Mouse (Mus musculus) lung, postnatal 4 days (tissue): ENCODE results near the gene Eif1ax.
"Not testable (repeated sequence)": the region's sequence is repeated elsewhere in the genome, so short reads cannot be mapped to it uniquely, and the experiment has no call there.

ENCODE experiments used
- DNase-seq, 2 experiments: peaks; one replicate each; pipeline ENCODE4 v3.0.0; 2021

The Eif1ax gene

DNA sequence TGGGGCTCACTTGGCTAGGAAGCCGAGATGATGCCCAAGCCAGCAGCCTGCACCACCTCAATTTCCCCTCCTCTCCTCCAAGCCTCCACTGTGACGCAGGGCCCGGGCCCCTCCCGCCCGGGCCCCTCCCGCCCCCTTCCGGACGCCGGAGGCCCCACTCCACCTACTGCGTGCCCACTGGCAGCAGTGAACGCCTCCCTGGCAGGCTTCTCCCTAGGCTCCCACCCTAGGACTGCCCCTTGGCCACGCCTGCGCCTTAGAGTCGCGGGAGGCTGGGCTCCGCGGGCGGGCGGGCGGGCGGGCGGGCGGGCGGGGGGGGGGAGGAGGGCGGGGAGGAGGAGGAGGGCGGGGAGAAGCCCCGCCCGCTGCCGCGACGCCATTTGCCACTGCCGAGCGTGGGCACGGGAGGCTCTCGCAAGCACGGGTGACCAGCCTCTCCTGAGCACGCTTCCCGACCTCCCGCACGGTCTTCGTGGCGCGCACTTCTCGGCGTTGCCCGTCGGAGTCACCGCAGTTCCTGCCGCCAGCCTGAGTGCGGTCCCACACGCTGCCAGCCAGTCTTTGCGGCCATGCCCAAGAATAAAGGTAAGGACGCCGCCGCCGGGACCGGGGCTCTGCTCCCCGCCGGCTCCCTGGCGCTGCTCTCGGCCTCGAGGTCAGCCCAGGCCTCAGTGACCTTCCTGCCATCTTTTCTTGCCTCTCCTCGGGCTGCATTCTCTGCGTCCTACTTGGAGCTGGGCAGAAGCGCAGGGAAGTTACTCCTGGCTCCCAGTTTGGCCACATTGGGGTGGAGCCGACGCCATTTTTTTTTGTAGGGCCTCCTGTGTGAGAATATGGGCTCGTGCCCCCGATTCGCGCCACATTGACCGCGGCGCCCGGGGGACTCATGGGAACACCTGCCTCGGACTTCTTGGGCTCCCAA is at the start of gene Eif1ax:
Eif1ax (plus strand) TSS at position 348 of the 922 bp plus-strand sequence.
- peak; percentile 80 to 92 for DNase-seq

DNA sequence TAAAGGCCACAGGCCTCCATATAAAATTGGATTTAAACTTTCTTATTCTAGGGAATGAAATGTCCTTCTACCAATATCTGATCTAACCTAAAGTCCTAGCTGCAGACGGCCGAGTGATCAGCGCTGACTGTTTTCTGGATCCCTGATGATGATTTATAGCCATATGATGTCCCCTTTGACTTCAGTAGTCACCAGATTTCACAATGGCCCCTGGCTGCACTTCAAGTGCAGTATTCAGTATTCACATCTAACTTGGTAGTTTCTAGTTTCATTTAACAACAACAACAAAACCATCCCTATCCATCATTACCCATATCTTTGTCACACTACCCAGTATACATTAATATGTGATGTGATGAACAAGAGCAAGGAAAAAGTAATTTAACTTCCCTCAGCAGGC is 7.5 kb upstream of the Eif1ax start:
- DNase-seq = no peak

DNA sequence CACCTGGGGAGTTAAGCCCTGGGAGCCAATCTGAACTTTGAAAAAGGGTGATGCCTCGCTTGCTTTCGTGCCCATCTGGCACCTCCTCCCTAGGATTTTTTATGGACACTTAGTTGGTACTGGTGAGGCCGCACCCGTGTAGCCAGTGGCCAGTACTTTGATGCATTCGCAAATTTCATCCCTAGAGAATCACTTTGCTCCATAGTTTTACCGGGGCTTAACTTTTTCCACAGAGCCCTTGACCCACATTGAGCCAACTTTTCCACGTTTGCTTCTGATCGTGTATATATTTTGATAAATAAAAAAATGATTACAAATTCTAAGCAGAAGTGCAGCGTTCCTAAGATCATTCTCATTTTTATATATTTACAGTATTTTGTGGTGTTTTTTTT is 771 bp downstream of the Eif1ax start:
- DNase-seq = no peak

DNA sequence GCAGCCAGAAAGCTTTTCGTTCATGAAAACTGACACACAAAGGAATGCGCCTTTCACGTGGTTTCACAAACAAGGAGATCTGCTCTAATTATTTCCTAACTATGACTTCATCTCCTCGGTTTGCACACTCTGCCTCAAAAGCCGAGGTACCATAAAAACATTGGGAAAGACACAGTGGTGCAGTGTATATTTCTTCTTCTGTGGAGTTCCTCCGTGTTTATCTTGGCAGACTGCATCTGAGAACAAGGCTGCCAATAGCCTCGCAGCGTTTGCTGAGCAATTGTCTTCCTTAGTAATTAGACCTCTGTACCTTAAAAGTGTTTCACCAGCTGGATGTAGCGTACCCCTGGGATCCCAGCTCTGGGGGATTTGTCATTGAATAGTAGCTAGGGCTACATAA is 15.1 kb downstream of the Eif1ax start:
- no peak for DNase-seq

DNA sequence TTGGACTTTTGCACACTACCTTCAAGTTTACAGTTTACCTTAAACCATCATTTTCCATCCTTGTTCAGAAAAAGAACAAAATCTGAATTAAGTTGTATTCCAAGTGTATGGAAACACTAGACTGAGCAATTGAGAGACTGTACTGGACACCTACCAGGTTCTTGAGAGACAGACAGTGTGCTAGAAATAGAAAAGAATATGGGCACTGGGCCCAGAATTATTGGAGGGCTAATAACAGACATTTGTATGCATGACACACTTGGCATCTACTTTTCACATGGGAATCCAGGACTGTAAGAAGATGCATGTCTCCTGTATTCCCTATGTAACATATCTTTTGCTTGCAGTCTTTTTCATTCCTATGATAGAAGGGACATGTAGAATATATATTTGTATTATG is 17.0 kb downstream of the Eif1ax start:
- no peak for DNase-seq

DNA sequence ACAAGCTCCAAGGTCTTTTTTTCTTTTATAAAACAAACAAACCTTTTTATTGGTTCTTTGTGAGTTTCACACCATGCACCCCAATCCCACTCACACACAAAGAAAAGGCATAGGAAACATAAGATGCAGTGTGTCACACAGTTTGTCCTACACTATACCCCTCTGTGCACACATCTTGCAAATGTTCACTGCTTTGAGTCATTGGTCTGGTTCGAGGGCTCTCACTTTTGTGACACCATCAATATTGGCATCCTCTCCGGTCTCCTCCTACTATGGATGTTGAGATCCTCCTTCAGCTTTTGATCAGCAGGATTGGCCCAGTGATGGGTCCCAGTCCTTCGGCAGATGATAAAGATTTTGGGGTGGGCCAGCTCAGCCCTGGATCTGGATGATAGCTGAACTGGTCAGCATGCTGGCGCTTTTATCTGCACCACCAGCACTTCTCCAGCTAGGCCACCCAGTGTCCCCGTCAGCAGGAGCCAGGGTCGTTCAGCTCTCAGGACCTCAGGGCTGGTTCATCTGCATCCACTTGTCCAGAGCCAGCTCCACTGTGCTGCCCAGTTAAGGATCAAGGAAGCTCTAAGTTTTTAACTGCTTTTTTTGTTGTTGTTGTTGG is 18.5 kb downstream of the Eif1ax start:
- no peak for DNase-seq

DNA sequence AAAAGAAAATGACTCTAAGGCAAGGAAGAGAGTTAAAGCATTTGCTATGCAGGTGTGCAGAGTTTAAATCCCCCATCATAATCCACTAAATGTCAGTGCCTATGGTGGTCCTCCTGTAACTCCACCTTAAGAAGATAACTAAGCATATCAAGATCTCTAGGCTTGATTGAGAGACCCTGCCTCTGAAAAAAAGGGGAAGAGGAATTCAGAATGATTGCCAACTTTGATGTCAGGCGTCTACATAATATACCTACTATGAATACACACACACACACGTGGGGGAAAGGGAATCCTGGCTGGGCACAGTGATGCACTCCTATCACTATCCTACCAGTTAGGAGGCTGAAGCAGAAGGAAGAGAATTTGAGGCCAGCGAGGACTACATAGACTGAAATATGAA is 19.3 kb downstream of the Eif1ax start:
- DNase-seq = no peak

DNA sequence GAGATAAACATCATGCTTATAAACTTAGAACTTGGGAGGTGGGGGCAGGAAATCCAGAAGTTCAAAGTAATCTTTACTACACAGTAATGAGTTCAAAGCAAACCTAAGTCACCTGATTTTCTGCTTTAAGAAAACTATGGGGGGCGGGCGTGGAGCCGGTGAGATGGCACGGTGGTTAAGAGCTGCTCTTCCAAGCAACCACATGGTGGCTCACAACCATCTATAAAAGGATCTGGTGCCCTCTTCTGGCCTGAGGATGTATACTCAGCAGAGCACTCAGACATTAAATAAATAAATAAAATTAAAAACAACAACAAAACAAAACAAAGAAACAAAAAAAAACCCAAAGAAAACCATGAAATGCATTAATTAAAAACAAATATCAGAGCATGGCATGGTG is 37.3 kb downstream of the Eif1ax start:
- DNase-seq = peak in 1 of 2 experiments; percentile 5

DNA sequence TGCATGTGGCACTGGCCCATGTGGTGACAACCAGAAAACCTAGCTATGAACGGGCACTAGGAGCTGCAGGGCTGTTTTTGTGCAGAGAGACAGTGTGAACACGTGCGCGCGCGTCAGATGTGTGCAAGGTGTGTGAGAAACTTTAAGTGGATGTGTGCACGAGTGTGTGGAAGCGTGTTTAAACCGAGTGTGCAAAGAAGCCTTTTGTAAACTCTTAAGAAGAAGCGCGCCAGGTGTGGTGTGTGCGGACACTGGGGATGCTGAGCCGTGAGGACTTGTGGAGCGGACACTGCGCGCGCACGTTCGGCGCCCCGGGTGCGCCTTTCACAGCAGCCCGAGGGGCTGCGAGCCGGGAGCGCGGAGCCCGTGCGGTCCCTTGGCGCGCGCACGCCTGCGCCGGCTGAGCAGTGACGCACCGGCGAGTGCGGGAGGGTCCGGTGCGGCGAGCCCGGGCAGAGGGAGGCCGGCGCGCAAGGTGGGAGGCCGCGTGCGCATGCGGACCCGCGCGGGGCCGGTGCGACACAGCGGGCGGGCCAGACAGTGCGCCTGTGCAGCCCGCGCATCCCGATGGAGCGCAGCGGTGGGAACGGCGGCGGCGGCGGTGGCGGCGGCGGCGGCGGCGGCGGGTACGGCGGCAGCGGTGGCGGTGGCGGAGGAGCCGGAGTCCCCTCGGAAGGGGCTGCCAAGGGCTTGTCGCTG is 42.3 kb downstream of the Eif1ax start, which contains the start of gene Map7d2:
Map7d2 (plus strand) TSS at position 443 of the 699 bp plus-strand sequence.
- DNase-seq = peak; percentile 4 to 25

DNA sequence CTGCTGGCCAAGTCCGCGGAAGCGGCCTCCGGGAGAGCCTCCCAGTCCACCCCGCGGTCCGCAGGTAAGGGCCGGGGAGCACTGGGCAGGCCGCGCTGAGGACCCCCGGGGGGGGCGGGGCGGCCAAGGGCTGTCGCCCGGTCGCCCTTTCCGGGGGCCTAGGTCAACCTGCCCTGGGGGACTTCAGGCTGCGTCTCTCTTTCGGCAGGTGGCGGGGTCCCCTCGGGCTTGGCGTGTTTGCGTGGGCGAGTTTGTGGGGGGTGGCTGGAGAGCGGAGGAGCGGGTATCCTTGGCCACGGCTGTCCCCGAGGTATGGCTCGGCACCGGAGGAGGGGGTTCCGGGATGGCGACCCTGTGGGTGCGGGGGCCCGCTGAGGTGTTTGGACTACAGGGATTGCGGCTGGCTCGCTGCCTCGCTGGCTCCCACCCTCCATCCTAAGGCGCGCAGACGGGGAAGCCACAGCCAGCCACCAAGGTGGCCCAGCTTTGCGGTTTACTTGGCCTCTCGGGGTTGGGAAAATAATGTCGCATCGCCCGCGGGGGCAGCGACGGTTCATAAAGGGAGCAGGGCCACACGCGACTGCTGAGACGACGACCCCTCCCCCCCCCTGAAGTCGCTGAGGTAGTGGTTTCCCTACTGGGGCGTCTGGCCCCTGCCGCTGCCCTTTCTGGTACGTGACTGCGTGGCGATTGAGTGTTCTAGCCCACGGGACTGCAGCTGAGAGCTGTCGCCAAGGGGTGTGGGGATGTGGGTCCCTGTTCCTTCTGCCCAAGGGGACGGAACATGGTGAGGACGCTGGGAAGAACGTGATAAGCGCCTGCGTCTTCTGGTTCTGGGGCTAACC is 43.1 kb downstream of the Eif1ax start:
- no peak for DNase-seq

DNA sequence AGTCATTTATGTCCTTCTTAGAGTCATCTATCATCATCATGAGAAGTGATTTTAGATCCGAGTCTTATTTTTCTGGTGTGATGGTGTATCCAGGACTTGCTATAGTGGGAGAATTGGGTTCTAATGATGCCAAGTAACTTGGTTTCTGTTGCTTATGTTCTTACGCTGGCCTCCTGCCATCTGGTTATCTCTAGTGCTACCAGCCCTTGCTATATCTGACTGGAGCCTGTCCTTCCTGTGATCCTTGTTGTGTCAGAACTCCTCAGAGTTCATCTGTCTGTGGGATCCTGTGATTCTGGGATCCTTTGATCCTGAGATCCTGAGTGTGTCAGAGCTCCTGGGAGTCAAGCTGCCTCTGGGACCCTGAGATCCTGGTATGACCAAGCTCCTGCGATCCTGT is 58.5 kb downstream of the Eif1ax start:
- not testable (repeated sequence) for DNase-seq
